Mouse (Mus musculus) brown adipose tissue, adult 24 weeks (tissue): ENCODE measurements around the gene Bmper. TPM values are rescaled to one million over a fixed set of nuclear protein-coding genes. Genes with fewer than 3 reads are reported as not detected.
A peak's percentile ranks its signal among the peaks of the same experiment; 100 is the strongest.

Experiments used
- H3K27ac ChIP-seq: fragments of 200-500 bp; replicated peaks from 2 replicates; pipeline ENCODE4 v1.5.1; 2012; ENCODE audit warnings: low read depth, mild to moderate bottlenecking, low read length
- H3K4me1 ChIP-seq: fragments of 200-500 bp; 2 replicates; pipeline ENCODE4 v1.6.1; 2012; ENCODE audit warnings: low read length, mixed read lengths; ENCODE audit not compliant: control insufficient read depth, insufficient read depth, insufficient read length
- H3K4me3 ChIP-seq: fragments of 200-500 bp; 2 replicates; pipeline ENCODE4 v1.5.1; 2012; ENCODE audit warnings: low read depth, mild to moderate bottlenecking, low read length, moderate library complexity; ENCODE audit not compliant: insufficient read depth
- polyA plus RNA-seq: library from polyadenylated mRNA; stranded (reverse); fragments of >200 nt; gene quantifications from 2 replicates; pipeline ENCODE4 v1.2.4, GENCODE M21; 2012; ENCODE audit not compliant: missing spikeins, insufficient read depth, insufficient read length

Bmper gene
- polyA plus RNA-seq, 1 experiment = 2.9 TPM

DNA sequence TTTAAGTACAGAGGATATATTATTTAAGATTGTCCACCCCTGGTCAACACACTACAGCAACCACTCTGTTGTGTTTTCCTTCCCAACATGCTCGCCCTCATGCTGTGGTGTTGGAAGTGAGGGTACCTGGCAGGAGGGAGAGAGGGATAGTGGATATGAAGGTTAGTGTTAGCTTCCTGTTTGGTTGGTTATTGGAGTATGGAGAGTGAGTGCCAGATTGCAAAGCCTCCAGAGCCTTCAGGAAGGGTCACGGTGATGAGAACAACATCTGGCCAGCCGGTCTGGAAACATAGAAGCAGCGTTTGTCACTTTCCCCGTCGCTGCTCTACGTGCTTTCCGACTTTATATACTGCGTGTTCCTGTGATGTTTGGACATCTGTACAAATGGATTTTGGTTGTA is 215.8 kb downstream of the Bmper start:
- Histone ChIP-seq H3K4me3 (no peak overlapping the region), H3K27ac (peak overlapping the region; percentile 34; the same call in 1 of the 2 replicates), H3K4me1 (peaks cover 15% of the 10 kb centered on the region)

DNA sequence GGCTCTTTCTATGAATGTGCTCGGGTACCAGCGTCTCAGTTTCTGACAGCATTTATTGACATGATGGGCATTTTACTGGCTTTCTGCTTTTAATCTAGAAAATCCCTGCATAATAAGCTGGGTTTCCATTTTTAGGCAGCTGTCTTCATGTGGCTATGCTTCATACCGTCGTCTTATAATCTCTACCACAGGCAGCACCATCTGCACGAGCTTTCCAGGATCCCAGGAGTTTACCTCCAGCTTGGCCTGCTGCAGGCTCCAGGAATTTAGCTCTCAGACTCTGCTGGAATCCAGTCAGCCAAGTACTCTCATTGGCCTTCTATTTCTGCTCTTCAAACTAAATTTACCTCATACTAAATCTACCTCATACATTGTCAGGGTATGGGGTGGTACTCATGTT is 219.3 kb downstream of the Bmper start:
- H3K4me3 ChIP-seq = no peak overlapping the region
- no peak overlapping the region for H3K27ac ChIP-seq
- H3K4me1 ChIP-seq = peaks cover 13% of the 10 kb centered on the region

DNA sequence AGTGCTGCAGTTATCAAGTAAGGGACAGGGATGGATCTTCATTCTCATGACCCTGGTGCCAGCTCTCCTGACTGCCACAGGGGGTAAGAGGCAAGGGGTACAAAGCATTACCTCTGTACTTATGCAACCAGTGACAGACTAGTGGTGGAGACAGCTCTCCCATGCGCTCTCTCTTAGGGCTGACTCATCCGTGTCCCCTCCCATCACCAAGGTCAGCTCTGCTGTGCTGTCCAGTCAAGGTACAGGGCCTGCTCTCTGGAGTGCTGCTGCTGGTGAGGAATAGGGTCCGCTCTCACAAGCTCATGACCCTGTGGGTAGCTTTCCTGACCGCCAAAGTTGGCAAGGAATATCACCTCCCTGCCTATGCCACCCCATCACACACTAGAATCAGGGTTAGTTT is 222.1 kb downstream of the Bmper start:
- Histone ChIP-seq H3K4me1 (no peaks in the 10 kb centered on the region; the same call in 1 of the 2 replicates), H3K27ac (no peak overlapping the region), H3K4me3 (no peak overlapping the region)

GRCm38 (mm10) chr9:23447271-23447961 is 224.5 kb downstream of the Bmper start:
- Histone ChIP-seq H3K4me3 (no peak overlapping the region), H3K27ac (peak overlapping the region; percentile 69; the same call in 1 of the 2 replicates), H3K4me1 (no peaks in the 10 kb centered on the region; the same call in 1 of the 2 replicates)

DNA sequence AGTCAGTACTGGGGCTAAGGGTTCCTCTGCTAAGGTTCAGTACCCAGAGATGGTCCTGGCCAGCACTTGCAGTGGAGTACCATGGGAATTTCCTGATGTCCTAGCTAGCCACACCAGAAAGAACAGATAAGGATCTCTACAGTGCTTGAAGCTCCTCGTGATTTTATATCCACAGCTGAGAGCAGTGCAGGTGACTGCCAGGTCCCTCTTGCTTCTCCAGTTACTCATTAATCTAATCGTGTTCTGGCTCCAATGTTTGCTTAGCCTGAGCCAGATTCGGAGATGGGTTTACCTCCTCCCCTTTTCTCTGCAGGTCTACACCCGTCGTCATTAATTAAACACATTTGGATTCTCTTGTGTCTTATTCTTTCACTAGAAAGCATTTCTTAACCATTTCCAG is 230.4 kb downstream of the Bmper start:
- no peaks in the 10 kb centered on the region for H3K4me1 ChIP-seq
- H3K4me3 ChIP-seq = no peak overlapping the region
- no peak overlapping the region for H3K27ac ChIP-seq

GRCm38 (mm10) chr9:23457186-23457585 is 234.3 kb downstream of the Bmper start:
- Histone ChIP-seq H3K27ac (no peak overlapping the region), H3K4me3 (no peak overlapping the region), H3K4me1 (no peaks in the 10 kb centered on the region)

DNA sequence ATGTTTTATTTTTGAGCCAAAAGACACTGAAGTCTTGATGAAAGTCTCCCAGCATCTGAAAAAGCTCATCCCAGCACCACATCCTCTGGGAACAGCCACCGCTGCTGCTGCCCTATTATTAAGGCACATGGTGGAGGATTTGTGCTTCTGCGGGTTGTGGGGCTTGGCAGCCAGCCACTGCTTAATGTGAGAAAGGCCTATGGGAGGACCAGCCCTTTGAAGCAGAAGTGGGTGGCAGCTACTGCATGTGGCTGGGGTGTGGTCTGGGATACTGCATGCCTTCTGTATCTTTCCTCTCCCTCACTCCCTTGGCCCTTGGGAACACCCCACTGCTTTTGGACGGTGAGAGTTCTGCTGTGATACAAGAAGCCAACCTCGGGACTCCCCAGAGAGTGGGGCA is 237.8 kb downstream of the Bmper start:
- Histone ChIP-seq H3K4me1 (no peaks in the 10 kb centered on the region), H3K4me3 (no peak overlapping the region), H3K27ac (no peak overlapping the region)

- no peaks in the 10 kb centered on the region for H3K4me1 ChIP-seq
- H3K4me3 ChIP-seq = no peak overlapping the region
- no peak overlapping the region for H3K27ac ChIP-seq
These were observed 240.2 kb downstream of the Bmper start for GRCm38 (mm10) chr9:23462949-23463608.

GRCm38 (mm10) chr9:23464981-23465630 is 242.2 kb downstream of the Bmper start:
- H3K4me1 ChIP-seq = no peaks in the 10 kb centered on the region
- H3K4me3 ChIP-seq = no peak overlapping the region
- no peak overlapping the region; the same call in 1 of the 2 replicates for H3K27ac ChIP-seq

DNA sequence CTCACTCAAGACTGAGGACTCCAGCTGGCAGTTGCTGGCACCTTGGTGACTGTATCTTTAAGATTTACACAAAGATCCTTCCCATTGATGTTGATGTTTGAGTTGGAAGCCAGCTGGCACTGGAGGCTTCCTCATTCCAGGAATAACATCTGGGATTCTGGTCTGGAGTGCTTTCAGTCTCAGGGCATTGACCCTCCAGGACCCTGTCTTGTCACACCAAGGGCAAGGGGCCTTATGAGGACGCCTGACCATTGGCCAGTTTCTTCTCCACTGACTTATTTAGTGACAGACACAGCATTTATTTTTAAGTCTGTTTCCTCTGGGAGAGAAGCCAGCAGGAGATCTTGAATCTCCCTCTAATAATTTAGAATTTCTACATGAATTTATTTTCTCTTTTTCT is 247.0 kb downstream of the Bmper start:
- Histone ChIP-seq H3K27ac (no peak overlapping the region), H3K4me1 (no peaks in the 10 kb centered on the region), H3K4me3 (no peak overlapping the region)

DNA sequence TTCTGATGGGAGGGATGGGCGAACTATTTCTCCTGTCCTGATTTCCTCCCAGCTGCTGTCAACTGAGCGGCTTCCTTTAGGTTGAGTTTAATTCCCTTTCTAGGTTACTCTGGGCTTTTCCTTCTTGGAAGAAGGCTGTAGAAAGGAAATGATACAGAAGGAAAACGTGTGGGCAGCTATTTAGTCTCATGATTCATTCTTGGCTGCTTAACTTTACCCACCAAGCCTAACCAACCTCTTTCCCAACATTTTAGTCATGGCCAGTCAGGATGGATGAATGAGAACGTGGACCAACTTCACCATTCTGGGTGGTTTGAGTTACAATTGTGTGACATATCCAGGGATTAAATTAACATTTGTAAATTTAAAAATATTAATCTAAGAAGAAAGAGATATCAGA is 263.0 kb downstream of the Bmper start:
- H3K4me3 ChIP-seq = no peak overlapping the region
- no peak overlapping the region for H3K27ac ChIP-seq
- no peaks in the 10 kb centered on the region for H3K4me1 ChIP-seq

- H3K4me1 ChIP-seq = no peaks in the 10 kb centered on the region
- no peak overlapping the region for H3K27ac ChIP-seq
- H3K4me3 ChIP-seq = no peak overlapping the region
These were observed 264.0 kb downstream of the Bmper start for GRCm38 (mm10) chr9:23486725-23487378.

GRCm38 (mm10) chr9:23488265-23488664 is 265.4 kb downstream of the Bmper start:
- H3K4me1 ChIP-seq = no peaks in the 10 kb centered on the region
- H3K4me3 ChIP-seq = no peak overlapping the region
- no peak overlapping the region for H3K27ac ChIP-seq

DNA sequence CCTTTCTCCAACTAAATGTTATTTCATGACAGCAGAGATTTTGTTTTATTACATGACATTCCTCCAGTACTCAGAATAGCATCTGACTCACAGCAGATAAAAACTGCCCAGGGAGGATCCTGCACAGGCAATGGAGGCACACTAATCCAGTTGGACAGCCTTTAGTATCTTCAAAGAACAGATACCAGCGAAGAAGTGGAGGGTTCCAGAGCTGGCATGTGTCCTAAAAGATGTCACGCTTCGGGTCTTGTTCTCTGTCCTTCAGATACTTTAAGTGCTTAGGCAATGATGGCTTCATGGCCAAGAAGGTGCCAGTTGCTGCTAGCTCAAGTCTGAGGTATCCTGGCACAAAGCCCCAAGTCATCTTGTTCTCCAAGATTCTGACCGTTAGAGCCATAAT is 272.5 kb downstream of the Bmper start:
- H3K4me1 ChIP-seq = no peaks in the 10 kb centered on the region
- no peak overlapping the region for H3K27ac ChIP-seq

DNA sequence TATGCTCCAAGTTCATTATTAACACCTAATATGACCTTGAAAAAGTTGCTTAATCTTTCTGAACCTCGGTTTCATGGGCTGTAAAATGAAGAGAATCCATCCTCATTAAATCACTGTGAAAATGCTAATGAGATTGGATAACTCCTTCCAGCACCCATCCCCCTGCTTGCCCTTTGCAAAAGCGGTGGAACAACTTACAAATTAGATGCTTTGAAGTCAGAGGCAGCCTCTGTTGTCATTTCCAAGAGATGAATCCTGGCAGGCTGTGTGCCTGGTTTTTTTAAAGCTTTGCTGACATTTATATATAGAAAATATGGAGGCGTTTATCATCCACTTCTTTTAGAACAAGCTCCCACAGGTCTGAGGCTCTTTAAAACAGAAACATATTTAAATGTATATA is 274.8 kb downstream of the Bmper start:
- Histone ChIP-seq H3K27ac (no peak overlapping the region), H3K4me1 (no peaks in the 10 kb centered on the region), H3K4me3 (no peak overlapping the region)

More for the DNA sequence above, 272.5 kb downstream of the Bmper start:
- H3K4me3 ChIP-seq = no peak overlapping the region
